Mouse (Mus musculus): ENCODE data around the gene Slc10a4.

Gene Slc10a4

DNA sequence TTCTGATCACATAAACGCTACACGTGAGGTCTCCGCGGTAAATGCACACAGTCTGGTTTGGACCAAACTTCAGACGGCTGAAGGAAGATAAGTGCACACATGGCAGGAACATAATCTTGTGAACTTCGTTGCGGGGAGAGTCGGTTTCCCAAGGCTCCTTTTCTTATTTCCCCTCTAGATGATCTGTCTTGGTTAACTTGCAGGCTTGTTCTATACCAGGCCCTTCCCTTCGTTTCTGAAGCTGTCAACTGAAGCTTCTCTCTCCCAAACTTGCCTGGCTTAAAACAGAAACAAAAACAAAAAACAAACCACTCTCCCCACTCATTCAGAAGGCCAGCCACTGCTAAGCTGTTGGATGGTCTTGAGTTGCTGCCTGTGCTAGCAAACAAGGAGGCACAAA, 8.1 kb downstream of the Slc10a4 start:
- DNase-seq, result no peak

DNA sequence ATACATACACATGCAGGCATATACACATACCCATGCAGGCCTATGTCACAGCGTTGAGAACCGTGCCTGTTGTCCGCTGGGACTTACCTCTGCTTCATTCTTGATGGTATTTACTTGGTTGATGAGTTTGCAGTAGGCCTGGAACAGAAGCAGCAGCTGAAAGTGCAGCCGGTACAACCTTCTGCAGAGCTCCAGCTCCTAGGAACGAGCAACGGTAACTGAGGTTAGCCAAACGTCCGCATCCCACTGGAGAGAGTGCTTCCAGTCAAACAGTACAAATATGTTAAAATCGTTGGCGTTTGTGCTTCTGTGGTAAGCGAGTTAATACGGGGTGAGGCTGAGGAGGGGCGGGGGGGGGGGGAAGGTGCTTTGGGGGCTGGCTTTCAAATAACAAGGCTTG, 17.1 kb downstream of the Slc10a4 start:
- DNase-seq, result no peak

DNA sequence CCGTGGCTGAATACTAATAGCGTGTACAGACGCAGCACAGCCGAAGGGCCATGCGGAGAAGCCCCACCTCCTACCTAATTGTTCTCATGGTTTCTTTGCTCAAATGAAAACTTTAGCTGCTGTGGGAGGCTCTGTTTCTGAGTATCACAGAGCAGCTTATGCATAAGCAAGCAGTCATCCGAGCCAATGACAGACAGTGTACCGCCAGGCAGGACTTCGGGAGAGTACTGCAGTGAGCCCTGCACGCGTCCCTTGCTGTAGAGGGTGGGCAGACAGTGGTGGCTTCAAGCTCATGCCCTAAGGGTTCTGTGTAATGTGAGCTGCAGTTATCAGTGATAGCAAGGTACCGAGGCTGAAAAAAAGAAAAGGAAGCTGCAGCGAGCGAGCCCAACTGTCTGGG, 22.0 kb downstream of the Slc10a4 start:
- DNase-seq, result no peak

DNA sequence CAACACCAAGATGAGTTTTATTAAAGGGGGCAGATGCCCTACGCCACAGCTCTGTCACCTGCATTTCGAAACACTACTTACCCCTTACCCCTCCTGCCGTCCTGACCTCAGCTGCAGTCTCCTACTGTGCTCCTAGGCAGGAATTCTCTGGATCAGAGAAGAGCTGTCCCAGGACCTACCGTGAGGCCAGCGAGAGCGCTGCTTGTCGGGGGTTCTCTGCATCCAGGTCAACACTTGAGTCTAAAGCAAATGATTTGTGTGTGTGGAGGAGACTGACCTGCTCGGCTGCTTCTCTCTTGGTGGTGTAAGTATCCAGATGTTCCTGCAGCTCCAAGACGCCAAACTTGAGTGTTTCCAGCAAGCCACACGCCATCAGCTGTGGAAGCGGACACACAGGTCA, 25.8 kb downstream of the Slc10a4 start:
- DNase-seq, result no peak

DNA sequence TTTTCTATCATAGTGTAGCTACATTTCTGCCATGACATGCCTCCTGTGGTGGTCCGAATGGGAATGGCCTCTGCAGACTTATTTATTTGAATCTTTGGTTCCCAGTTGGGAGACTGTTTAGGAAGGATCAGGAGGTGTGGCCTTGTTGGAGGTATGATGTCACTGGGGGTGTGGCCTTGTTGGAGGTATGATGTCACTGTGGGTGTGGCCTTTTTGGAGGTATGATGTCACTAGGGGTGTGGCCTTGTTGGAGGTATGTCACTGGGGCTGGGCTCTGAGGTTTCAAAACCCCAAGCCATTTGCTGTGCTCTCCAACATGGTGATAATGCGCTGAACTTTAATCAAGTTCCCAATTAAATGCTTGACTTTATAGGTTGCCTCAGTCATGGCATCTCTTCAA, 37.4 kb downstream of the Slc10a4 start:
- no peak for DNase-seq

DNA sequence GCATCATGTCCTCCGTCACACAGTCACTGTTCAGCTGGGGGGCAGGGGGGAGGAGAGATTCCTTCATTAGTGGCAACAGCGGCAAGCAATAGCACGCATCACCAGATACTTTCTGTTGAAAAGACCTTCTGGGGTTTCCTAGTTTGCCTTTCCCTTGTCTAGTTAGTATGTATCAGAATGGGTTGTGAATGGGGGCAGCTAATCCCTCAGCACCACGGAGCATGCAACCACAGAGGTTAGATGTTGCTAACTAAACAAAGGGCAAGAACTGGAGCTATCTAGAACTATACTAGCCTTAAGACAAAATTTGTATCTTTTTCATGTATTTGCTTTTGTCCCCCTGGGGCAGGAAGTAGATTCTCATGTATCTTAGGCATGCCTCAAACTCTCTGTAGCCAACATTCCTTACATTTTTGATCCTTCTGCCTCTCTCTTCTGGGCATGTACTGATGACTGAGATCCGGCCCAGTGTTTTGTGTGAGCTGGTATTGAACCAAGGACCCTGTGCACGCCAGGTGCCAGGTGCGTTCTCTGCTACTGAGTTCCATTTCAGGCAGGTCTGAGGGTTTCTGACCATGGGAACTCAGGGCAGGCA, 41.1 kb downstream of the Slc10a4 start:
- DNase-seq, result no peak

DNA sequence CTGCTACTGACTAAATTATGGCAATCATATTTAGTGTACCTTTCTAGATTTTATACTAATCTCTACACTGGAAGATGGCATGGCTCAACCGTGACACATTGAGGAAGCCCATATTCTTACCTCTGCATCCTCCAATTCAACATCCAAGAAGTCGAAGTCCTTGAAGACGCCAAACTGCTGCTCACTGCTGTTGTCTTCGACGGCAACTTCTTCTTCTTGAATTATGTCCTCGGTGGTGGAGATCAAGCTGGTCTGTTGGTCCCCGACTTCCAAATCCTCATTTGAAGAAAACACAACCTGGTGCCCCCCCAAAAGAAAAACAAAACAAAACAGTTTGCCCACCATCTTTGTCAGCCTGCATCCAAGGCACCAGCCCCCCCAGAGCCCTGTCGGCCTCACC, 47.2 kb downstream of the Slc10a4 start:
- DNase-seq, result no peak

DNA sequence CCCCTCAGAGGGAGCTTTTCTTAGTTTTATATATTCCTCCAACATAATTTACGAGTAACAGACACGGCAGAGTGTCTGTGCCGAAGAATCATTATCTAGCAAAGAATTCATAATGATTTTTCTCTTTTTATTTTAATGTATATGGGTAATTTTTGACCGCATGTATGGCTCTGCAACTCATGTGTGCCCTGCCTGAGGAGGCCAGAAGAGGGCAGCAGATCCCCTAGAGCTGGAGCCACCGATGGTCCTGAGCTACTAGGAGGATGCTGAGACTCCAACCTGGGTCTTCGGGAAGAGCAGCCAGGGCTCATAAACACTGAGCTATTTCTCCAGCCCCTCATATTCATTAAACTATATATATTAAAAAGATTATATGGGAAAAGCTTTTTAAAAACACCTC, 49.8 kb downstream of the Slc10a4 start:
- DNase-seq, result no peak

DNA sequence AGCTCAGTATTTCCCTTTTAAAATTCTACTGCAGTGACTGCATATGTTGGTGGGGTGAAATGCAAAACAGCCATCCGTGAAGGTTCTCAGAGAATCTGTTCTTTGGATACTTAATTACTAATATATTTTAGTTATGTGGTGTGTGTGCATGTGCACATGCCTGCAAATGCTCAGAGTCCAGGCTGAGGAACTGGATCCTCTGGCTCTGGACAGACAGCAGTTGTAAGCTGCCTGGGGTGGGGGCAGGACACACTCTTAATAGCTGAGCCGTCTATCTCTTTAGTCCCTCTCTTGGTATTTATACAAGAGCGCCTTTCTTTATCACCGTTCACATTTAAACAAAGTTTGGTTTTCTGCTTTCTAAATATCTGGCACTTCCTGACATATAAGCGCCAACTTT, 50.3 kb downstream of the Slc10a4 start:
- no peak for DNase-seq

DNA sequence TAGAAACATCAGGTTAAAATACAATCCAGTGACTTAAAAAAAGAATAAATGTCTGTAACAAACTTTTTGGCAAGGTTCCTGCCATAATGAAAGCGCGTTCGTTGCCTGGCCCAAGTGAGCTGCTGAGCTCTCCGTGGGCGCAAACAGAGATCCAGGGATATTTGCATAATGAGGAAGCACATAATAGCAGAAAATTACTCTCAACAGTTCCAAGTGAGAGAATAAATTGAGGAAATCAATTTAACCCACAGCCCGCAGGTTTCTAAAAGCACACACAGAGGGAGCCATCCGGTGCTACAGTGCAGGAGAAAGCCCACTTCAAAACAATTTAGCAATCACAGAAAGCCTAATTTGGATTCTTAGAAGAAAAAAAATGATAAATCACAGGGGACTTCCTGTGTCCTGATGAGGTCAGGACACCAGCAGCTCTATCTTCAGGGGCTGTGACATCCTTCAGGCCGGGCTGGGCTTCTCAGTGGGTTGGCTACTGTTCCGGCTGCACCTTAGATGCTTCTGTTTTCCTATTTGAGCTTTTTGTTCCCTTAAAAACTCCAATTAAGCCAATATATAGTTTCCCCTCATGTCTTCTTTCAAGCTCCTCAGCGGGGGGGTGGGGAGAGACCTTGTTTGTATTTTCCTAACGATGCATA, 54.9 kb downstream of the Slc10a4 start:
- no peak for DNase-seq
